Mouse (Mus musculus): ENCODE measurements around the gene Slc18b1. TPM values are rescaled to one million over a fixed set of nuclear protein-coding genes. Genes with fewer than 3 reads are reported as not detected.
"Not testable (repeated sequence)": the region's sequence is repeated elsewhere in the genome, so short reads cannot be mapped to it uniquely, and the experiment has no call there.

Slc18b1 gene
- 10.4 and 12.2 TPM in 2 replicates for polyA plus RNA-seq (2016; fragmentation: Nextera tagmentation; extraction: Ambion mirVana)

DNA sequence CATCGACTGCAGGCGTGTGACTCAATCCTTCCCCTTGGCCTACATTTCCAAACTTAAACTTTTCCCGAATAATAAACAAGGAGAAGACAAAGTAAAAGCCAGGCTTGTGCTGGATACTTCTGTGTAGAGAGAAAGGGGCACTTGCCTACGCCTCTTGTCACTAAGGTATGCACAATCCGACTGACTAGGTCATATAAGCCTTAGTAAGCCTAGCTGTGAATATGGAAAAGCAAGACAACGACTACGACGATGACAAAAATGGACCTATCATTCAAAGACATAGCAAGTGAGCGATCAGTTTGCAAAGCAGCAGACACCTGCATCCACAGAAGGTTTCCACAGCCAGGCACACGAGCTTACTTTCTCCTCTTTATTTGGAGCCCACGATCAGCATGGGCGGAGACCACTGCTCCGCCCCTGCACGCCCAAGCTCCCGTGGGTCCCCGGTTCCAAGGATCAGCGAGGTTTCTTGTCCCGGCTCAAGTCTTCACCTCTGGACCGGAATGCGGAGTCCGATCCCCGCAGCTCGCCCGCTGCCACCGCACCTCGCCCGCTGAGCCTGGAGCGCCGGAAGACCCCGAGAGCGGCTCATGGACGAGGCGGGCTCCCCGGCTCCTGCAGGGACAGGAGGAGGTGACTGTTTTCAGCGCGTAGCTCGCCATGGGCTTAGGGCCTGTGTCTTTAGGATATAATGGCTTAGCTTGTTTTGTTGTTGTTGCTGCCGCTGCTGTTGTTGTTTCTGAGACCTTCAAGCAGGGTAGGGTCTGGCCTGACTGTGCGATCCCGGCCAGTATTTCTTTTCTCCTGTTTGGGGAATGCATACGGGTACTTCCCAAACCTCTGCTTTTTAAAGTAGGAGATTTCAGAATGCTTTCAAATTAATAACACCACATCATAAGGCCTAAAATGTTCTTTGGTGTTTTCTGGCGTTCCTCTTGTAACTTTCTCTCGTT is at the start of gene Slc18b1:
Gene Slc18b1, plus strand, starts transcription at position 436 of the 953 bp plus-strand sequence.
- 6% methylated on average over 43 of the region's 43 CpGs for WGBS
- no peaks in the 10 kb centered on the region for H3K27me3 ChIP-seq (ENCODE audit: low read depth, poor library complexity, severe bottlenecking)
- H3K36me3 ChIP-seq, result peaks cover 10% of the 10 kb centered on the region
- H3K9me3 ChIP-seq (replicated peaks), result no peaks in the 10 kb centered on the region
- H3K4me3 ChIP-seq, result peak within 1 kb of the TSS; percentile 72
- peaks cover 41% of the 10 kb centered on the region for H3K4me1 ChIP-seq
- peak; percentile 64 for DNase-seq (ENCODE audit: low spot score)
- H3K27ac ChIP-seq (replicated peaks), result peak within 1 kb of the TSS; percentile 88

GRCm38 (mm10) chr10:23754166-23754565 is 42.6 kb upstream of the Slc18b1 start:
- Histone ChIP-seq H3K27ac (replicated peaks) (no peak overlapping the region), H3K4me1 (no peaks in the 10 kb centered on the region), H3K36me3 (no peaks in the 10 kb centered on the region), H3K4me3 (no peak overlapping the region), H3K27me3 (ENCODE audit: low read depth, poor library complexity, severe bottlenecking) (no peaks in the 10 kb centered on the region), H3K9me3 (replicated peaks) (no peaks in the 10 kb centered on the region)
- DNase-seq (ENCODE audit: low spot score), result no peak
- WGBS, result 82% methylated on average over 7 of the region's 7 CpGs

GRCm38 (mm10) chr10:23777288-23777945 is 19.4 kb upstream of the Slc18b1 start:
- H3K36me3 ChIP-seq, result peaks cover 22% of the 10 kb centered on the region
- no peaks in the 10 kb centered on the region for H3K27me3 ChIP-seq (ENCODE audit: low read depth, poor library complexity, severe bottlenecking)
- 32% methylated on average over 5 of the region's 5 CpGs for WGBS
- no peak overlapping the region for H3K27ac ChIP-seq (replicated peaks)
- H3K4me3 ChIP-seq, result no peak overlapping the region
- no peak for DNase-seq (ENCODE audit: low spot score)
- H3K4me1 ChIP-seq, result no peaks in the 10 kb centered on the region
- no peaks in the 10 kb centered on the region for H3K9me3 ChIP-seq (replicated peaks)

- H3K27ac ChIP-seq (replicated peaks), result no peak overlapping the region
- DNase-seq (ENCODE audit: low spot score), result no peak
- peaks cover 11% of the 10 kb centered on the region for H3K4me1 ChIP-seq
- no peaks in the 10 kb centered on the region for H3K9me3 ChIP-seq (replicated peaks)
- H3K27me3 ChIP-seq (ENCODE audit: low read depth, poor library complexity, severe bottlenecking), result no peaks in the 10 kb centered on the region
- WGBS, result 87% methylated on average over 6 of the region's 6 CpGs
- H3K4me3 ChIP-seq, result no peak overlapping the region
- peaks cover 54% of the 10 kb centered on the region for H3K36me3 ChIP-seq
Measured at GRCm38 (mm10) chr10:23780539-23781275, 16.1 kb upstream of the Slc18b1 start.

DNA sequence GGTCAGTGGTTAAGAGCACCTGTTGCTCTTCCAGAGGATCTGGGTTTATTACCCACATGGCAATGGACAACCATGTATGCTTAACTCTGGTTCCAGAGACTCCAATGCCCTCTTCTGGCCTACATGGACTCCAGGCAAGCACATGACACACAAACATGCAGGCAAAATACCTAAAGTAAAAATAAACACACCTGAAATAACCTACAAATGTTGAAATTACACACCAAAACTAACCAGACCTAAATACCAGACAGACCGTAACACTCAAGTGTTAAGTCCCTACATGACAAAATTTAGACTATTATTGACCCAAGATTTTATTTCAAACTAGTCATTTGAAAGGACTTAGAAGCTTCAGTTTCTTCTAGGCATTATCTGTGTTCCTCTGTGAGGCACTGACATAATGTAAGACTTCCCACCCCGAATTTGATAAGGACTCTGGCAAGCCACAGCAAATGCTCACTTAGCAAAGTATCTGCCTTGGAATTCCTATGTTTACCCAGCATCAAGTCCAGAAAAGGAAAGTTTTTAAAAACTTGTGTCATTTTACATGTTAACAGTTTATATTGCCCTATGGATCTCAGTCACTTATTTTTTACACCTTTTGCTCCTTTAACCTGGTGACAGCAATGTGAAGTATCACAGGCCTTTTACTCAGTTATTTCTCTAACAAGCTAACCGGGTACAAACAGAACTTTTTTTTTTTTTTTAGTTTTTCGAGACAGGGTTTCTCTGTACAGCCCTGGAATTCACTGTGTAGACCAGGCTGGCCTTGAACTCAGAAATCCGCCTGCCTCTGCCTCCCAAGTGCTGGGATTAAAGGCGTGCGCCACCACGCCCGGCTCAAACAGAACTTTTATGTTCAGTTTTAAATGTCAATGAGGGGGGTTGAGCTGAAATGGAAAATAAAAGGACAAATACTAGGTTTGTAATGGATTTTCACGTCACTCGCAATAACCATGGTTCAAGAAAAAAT is 14.7 kb upstream of the Slc18b1 start:
- WGBS, result 88% methylated on average over 11 of the region's 11 CpGs
- no peak overlapping the region for H3K4me3 ChIP-seq
- peaks cover 62% of the 10 kb centered on the region for H3K36me3 ChIP-seq

GRCm38 (mm10) chr10:23782855-23783492 is 13.8 kb upstream of the Slc18b1 start:
- peaks cover 62% of the 10 kb centered on the region for H3K36me3 ChIP-seq
- no peak overlapping the region for H3K4me3 ChIP-seq
- peaks cover 20% of the 10 kb centered on the region for H3K4me1 ChIP-seq
- no peaks in the 10 kb centered on the region for H3K9me3 ChIP-seq (replicated peaks)
- DNase-seq (ENCODE audit: low spot score), result no peak
- no peaks in the 10 kb centered on the region for H3K27me3 ChIP-seq (ENCODE audit: low read depth, poor library complexity, severe bottlenecking)
- WGBS, result 37% methylated on average over 2 of the region's 2 CpGs
- no peak overlapping the region for H3K27ac ChIP-seq (replicated peaks)

More for the DNA sequence above, 14.7 kb upstream of the Slc18b1 start:
- Histone ChIP-seq H3K4me1 (peaks cover 18% of the 10 kb centered on the region), H3K27me3 (ENCODE audit: low read depth, poor library complexity, severe bottlenecking) (no peaks in the 10 kb centered on the region), H3K27ac (replicated peaks) (no peak overlapping the region), H3K9me3 (replicated peaks) (no peaks in the 10 kb centered on the region)
- DNase-seq (ENCODE audit: low spot score), result no peak

DNA sequence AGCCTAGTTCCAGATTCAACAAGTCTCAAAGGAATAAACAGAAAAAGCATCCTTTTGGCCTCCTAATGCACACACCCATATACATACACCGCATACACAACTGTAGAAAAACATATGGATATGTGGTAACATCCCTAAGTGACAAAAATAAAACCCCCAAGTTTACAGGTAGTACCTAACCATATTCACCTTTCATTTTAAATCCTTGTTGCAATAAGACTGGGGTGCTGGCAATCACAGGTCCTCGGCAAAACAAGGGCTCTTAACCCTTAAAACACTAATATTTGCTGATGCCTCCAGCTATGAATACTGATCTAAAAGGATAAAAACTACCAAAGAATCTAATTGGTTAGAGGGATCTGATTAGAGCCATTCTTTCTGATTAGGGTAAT is 13.3 kb upstream of the Slc18b1 start:
- H3K27me3 ChIP-seq (ENCODE audit: low read depth, poor library complexity, severe bottlenecking), result no peaks in the 10 kb centered on the region
- H3K36me3 ChIP-seq, result peaks cover 62% of the 10 kb centered on the region
- no peaks in the 10 kb centered on the region for H3K9me3 ChIP-seq (replicated peaks)
- H3K27ac ChIP-seq (replicated peaks), result no peak overlapping the region
- no peak for DNase-seq (ENCODE audit: low spot score)
- WGBS, result 23% methylated on average over 2 of the region's 2 CpGs
- peaks cover 25% of the 10 kb centered on the region for H3K4me1 ChIP-seq
- H3K4me3 ChIP-seq, result no peak overlapping the region

- Histone ChIP-seq H3K4me1 (peaks cover 28% of the 10 kb centered on the region), H3K36me3 (peaks cover 62% of the 10 kb centered on the region), H3K27me3 (ENCODE audit: low read depth, poor library complexity, severe bottlenecking) (no peaks in the 10 kb centered on the region), H3K4me3 (no peak overlapping the region), H3K27ac (replicated peaks) (no peak overlapping the region), H3K9me3 (replicated peaks) (no peaks in the 10 kb centered on the region)
- DNase-seq (ENCODE audit: low spot score), result no peak
- 48% methylated on average over 2 of the region's 2 CpGs for WGBS
Measured at GRCm38 (mm10) chr10:23784121-23784520, 12.7 kb upstream of the Slc18b1 start.

- Histone ChIP-seq H3K27ac (replicated peaks) (peak overlapping the region; percentile 93), H3K4me3 (peak overlapping the region; percentile 93), H3K4me1 (peaks cover 28% of the 10 kb centered on the region), H3K36me3 (peaks cover 57% of the 10 kb centered on the region)
- not testable (repeated sequence) for DNase-seq (ENCODE audit: low spot score); H3K9me3 ChIP-seq (replicated peaks); H3K27me3 ChIP-seq (ENCODE audit: low read depth, poor library complexity, severe bottlenecking)
- 48% methylated on average over 7 of the region's 7 CpGs for WGBS
Measured at GRCm38 (mm10) chr10:23785599-23785998, 11.2 kb upstream of the Slc18b1 start.

- H3K27ac ChIP-seq (replicated peaks), result peak overlapping the region; percentile 93
- 2% methylated on average over 4 of the region's 4 CpGs for WGBS
- no peak for DNase-seq (ENCODE audit: low spot score)
- no peaks in the 10 kb centered on the region for H3K27me3 ChIP-seq (ENCODE audit: low read depth, poor library complexity, severe bottlenecking)
- H3K36me3 ChIP-seq, result peaks cover 53% of the 10 kb centered on the region
- H3K4me3 ChIP-seq, result peak overlapping the region; percentile 93
- H3K9me3 ChIP-seq (replicated peaks), result no peaks in the 10 kb centered on the region
- peaks cover 28% of the 10 kb centered on the region for H3K4me1 ChIP-seq
Measured at GRCm38 (mm10) chr10:23786040-23786439, 10.7 kb upstream of the Slc18b1 start.

DNA sequence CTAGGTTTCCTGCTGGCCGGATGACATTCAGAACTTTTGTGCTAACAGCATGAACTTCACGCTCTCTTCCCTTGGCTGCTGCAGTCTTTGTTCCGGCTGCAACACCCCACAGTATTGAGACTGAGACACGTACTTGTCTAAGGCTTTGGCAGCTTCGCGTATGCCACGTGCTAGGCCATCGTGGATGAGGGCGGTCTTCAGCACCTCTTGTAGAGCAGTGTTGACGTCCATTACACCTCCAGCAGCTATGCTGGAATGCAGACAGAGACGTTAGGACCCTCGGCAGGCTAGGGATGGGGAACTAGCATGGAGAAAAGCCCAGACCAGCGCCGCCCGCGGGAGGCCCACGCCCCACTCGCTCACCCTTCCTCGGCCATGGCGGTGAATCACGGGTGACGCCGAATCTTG is 10.2 kb upstream of the Slc18b1 start:
- not testable (repeated sequence) for H3K9me3 ChIP-seq (replicated peaks); H3K27me3 ChIP-seq (ENCODE audit: low read depth, poor library complexity, severe bottlenecking); DNase-seq (ENCODE audit: low spot score)
- H3K27ac ChIP-seq (replicated peaks), result peak overlapping the region; percentile 93
- H3K36me3 ChIP-seq, result peaks cover 48% of the 10 kb centered on the region
- peaks cover 28% of the 10 kb centered on the region for H3K4me1 ChIP-seq
- under 1% methylated on average over 23 of the region's 23 CpGs for WGBS
- peak overlapping the region; percentile 93 for H3K4me3 ChIP-seq

Data from midbrain, embryonic 10.5 days (tissue).